Mouse (Mus musculus): Measurements from ENCODE around the gene 2310057M21Rik. TPM values are rescaled to one million over a fixed set of nuclear protein-coding genes. Genes with fewer than 3 reads are reported as not detected.
"Not testable (repeated sequence)": the region's sequence is repeated elsewhere in the genome, so short reads cannot be mapped to it uniquely, and the experiment has no call there.

2310057M21Rik gene
- 23.8 and 25.0 TPM in 2 replicates for polyA plus RNA-seq (2014; fragmentation: Nextera tagmentation; extraction: Ambion mirVana)

DNA sequence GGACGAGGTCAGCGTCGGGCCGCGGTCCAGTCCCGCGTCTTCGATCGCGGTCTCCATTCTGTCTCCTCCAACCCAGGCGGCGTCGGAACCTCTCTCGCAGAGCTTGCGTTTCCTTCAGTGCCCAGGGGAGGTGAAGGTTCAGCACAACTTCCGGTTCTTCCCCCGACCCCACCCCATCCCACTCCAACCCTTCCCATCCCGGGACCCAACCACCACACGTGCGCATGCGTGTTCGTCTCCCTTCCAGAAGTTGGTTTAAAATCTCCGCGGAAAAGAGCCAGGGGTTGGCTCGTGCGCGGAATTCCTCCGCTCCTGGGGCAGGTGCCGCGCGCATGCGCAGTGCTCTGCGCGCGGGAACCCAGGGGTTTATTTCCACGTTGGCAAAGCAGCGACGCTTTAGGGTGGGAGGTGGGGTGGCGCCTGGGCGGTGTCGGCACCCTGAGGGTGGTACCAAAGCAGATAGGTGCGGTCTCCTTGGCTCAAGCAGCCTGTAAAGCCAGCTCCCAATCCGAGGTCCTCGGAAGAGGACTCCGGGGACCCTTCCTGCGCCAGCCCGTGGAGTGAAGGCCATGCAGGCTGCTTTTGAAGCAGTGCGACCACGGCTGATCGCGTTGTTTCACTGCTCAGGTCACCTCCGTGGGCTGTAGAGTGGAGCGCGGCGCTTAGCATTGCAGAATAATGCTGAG is at the start of gene 2310057M21Rik:
2310057M21Rik (minus strand) TSS at position 145 of the 686 bp plus-strand sequence.
- H3K36me3 ChIP-seq (ENCODE audit: control insufficient read depth, insufficient read depth, low read length): peaks cover 24% of the 10 kb centered on the region
- peak within 1 kb of the TSS; percentile 85 for H3K27ac ChIP-seq (ENCODE audit: low read depth)
- H3K4me2 ChIP-seq (ENCODE audit: low read length): peak within 1 kb of the TSS; percentile 64
- H3K9me3 ChIP-seq (ENCODE audit: control insufficient read depth, low read length): no peaks in the 10 kb centered on the region
- ATAC-seq (replicated peaks; ENCODE audit: low FRiP score, low TSS enrichment, low read depth) (peak; percentile 98), DNase-seq (ENCODE audit: low spot score) (peak; percentile 94)
- H3K4me3 ChIP-seq (ENCODE audit: low read depth, low read length): peak within 1 kb of the TSS; percentile 75
- WGBS: under 1% methylated on average over 55 of the region's 55 CpGs
- peaks cover 15% of the 10 kb centered on the region for H3K4me1 ChIP-seq (replicated peaks; ENCODE audit: control insufficient read depth, insufficient read depth, low read length)
- H3K9ac ChIP-seq (ENCODE audit: low read length): peak within 1 kb of the TSS; percentile 82
- no peaks in the 10 kb centered on the region for H3K27me3 ChIP-seq (replicated peaks; ENCODE audit: control insufficient read depth, insufficient read depth, low read length)

DNA sequence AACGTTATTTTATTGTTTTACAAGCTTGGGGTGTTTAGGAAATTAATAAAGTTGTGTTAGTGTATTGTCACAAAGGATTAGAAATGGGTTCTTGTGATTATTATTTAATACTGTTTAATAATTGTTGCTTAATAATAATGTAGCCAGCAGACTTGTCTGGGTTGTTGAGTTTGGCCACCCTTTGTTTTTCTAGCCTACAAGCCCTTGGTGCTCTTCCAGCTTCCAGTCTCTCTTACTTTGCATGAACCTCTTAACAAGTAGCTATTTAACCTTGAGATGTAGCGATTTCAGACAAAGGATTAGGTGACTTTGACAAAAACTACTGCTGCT is 49.3 kb upstream of the 2310057M21Rik start:
- DNase-seq (ENCODE audit: low spot score): no peak
- 52% methylated on average over 2 of the region's 2 CpGs for WGBS

DNA sequence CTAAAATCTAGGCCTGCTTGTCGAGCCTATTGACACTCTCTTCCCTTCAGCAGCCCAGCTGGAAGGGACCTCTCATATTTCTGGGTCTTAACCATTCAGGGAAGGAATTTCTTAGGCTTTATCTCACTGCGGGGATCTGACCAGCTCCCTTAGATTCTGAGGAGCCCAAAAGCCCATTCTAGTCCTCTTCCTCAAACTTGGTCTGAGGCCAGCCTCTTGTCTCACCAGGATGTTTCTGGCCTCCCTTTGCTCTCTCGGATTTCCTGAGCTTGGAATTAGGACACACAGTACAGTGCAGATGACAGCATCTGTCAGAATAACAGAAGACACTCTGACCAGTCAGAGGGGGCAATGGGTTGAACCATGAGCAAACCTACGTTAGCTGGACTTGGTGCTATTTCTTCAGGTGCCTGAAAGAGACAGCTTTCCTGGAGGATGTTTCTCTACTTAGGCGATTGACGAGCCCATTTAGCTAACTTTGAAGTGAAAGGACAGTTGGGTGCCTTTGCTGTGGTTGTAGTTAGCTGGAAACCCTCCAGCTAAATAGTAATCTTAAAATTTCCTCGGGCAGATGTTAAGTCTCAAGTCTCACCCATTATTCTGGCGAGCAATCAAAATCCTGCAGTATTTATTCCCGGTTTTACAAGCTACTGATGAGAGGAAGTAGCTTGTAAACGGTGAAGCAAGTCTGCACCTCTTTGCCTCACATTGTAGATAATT is 48.8 kb upstream of the 2310057M21Rik start:
- WGBS: 20% methylated on average over 10 of the region's 10 CpGs
- Histone ChIP-seq H3K27me3 (replicated peaks; ENCODE audit: control insufficient read depth, insufficient read depth, low read length) (no peaks in the 10 kb centered on the region), H3K27ac (ENCODE audit: low read depth) (peak overlapping the region; percentile 54; the same call in 1 of the 2 replicates), H3K9me3 (ENCODE audit: control insufficient read depth, low read length) (no peaks in the 10 kb centered on the region), H3K4me3 (ENCODE audit: low read depth, low read length) (peak overlapping the region; percentile 98), H3K4me1 (replicated peaks; ENCODE audit: control insufficient read depth, insufficient read depth, low read length) (peaks cover 18% of the 10 kb centered on the region), H3K9ac (ENCODE audit: low read length) (peak overlapping the region; percentile 96), H3K4me2 (ENCODE audit: low read length) (peak overlapping the region; percentile 69), H3K36me3 (ENCODE audit: control insufficient read depth, insufficient read depth, low read length) (no peaks in the 10 kb centered on the region)
- ATAC-seq (replicated peaks; ENCODE audit: low FRiP score, low TSS enrichment, low read depth): no peak
- peak; percentile 56 for DNase-seq (ENCODE audit: low spot score)

More for the DNA sequence above, 49.3 kb upstream of the 2310057M21Rik start:
- Histone ChIP-seq H3K9ac (ENCODE audit: low read length) (peak overlapping the region; percentile 96; the same call in 1 of the 2 replicates), H3K27me3 (replicated peaks; ENCODE audit: control insufficient read depth, insufficient read depth, low read length) (no peaks in the 10 kb centered on the region), H3K4me2 (ENCODE audit: low read length) (peak overlapping the region; percentile 69), H3K4me1 (replicated peaks; ENCODE audit: control insufficient read depth, insufficient read depth, low read length) (peaks cover 18% of the 10 kb centered on the region), H3K9me3 (ENCODE audit: control insufficient read depth, low read length) (no peaks in the 10 kb centered on the region), H3K36me3 (ENCODE audit: control insufficient read depth, insufficient read depth, low read length) (no peaks in the 10 kb centered on the region), H3K27ac (ENCODE audit: low read depth) (no peak overlapping the region), H3K4me3 (ENCODE audit: low read depth, low read length) (peak overlapping the region; percentile 98; the same call in 1 of the 2 replicates)
- no peak for ATAC-seq (replicated peaks; ENCODE audit: low FRiP score, low TSS enrichment, low read depth)

DNA sequence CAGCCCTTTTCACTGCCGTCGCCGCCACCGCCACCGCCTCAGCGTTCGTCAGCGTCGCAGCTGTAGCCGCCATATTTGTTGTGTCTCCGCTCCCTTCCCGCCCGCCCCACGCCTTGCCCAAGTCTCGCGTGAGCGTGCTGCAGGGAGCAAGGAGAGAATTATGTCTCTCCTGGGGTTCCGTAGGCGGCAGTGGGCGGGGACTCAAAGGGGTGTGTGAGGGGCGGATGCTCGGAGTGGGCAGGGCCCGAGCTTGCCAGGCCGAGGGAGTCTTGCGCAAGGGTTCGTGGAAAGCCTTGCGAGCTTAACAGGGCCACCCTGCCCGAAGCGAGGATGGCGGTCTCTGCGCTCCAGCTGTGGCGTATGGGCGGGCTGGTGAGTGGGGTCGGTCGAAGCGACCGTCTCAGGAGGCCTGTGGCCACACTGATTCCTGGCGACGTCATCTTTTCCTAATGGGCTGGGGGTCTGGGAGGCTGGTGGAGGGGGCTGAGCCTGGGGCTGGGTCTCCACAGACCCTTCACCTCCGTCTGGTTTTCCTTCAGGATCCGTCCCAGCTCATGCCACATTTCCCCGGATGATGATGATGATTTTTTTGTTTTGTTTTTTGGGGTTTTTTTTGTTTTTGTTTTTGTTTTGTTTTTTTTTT is 48.0 kb upstream of the 2310057M21Rik start, which contains the start of the genes Ikzf5 and Acadsb:
Ikzf5 (minus strand) TSS at position 106 of the 643 bp plus-strand sequence.
Acadsb (plus strand) TSS at position 186 of the 643 bp plus-strand sequence.
- WGBS: under 1% methylated on average over 42 of the region's 42 CpGs
- H3K36me3 ChIP-seq (ENCODE audit: control insufficient read depth, insufficient read depth, low read length): no peaks in the 10 kb centered on the region

DNA sequence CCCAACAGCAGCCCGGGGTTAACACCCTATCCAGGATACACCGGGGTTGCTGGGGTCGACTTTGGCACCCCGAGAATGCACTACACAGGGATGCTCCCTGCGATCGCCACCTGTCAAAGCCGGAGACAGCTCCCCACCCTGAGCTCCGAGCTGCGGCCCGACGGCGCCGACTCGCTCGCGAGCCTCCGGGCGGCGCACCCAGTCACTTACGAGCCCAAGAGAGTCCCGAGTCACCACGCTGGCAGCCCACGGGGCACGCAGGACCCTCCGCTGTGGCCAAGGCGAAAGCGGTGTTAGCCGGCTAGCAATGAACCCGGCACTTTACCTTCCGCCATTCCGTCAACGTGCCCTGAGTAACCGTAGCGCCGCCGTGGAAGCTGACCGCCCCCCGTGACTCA is 47.4 kb upstream of the 2310057M21Rik start:
- peak overlapping the region; percentile 48; the same call in 1 of the 2 replicates for H3K27ac ChIP-seq (ENCODE audit: low read depth)
- H3K9ac ChIP-seq (ENCODE audit: low read length): peak overlapping the region; percentile 96
- peaks cover 18% of the 10 kb centered on the region for H3K4me1 ChIP-seq (replicated peaks; ENCODE audit: control insufficient read depth, insufficient read depth, low read length)
- peak; percentile 57 for ATAC-seq (replicated peaks; ENCODE audit: low FRiP score, low TSS enrichment, low read depth)
- H3K9me3 ChIP-seq (ENCODE audit: control insufficient read depth, low read length): no peaks in the 10 kb centered on the region
- H3K4me2 ChIP-seq (ENCODE audit: low read length): peak overlapping the region; percentile 69
- DNase-seq (ENCODE audit: low spot score): peak; percentile 78
- no peaks in the 10 kb centered on the region for H3K27me3 ChIP-seq (replicated peaks; ENCODE audit: control insufficient read depth, insufficient read depth, low read length)
- H3K36me3 ChIP-seq (ENCODE audit: control insufficient read depth, insufficient read depth, low read length): no peaks in the 10 kb centered on the region
- 0% methylated on average over 38 of the region's 38 CpGs for WGBS
- peak overlapping the region; percentile 98 for H3K4me3 ChIP-seq (ENCODE audit: low read depth, low read length)

More for the DNA sequence above, 48.0 kb upstream of the 2310057M21Rik start, which contains the start of the genes Ikzf5 and Acadsb:
- ATAC-seq (replicated peaks; ENCODE audit: low FRiP score, low TSS enrichment, low read depth): peak; percentile 97
- H3K9me3 ChIP-seq (ENCODE audit: control insufficient read depth, low read length): no peaks in the 10 kb centered on the region
- H3K4me1 ChIP-seq (replicated peaks; ENCODE audit: control insufficient read depth, insufficient read depth, low read length): peaks cover 18% of the 10 kb centered on the region
- H3K4me2 ChIP-seq (ENCODE audit: low read length): peak within 1 kb of the TSS; percentile 69
- no peaks in the 10 kb centered on the region for H3K27me3 ChIP-seq (replicated peaks; ENCODE audit: control insufficient read depth, insufficient read depth, low read length)
- peak; percentile 100 for DNase-seq (ENCODE audit: low spot score)
- peak within 1 kb of the TSS; percentile 54; the same call in 1 of the 2 replicates for H3K27ac ChIP-seq (ENCODE audit: low read depth)
- peak within 1 kb of the TSS; percentile 98 for H3K4me3 ChIP-seq (ENCODE audit: low read depth, low read length)
- peak within 1 kb of the TSS; percentile 96 for H3K9ac ChIP-seq (ENCODE audit: low read length)

DNA sequence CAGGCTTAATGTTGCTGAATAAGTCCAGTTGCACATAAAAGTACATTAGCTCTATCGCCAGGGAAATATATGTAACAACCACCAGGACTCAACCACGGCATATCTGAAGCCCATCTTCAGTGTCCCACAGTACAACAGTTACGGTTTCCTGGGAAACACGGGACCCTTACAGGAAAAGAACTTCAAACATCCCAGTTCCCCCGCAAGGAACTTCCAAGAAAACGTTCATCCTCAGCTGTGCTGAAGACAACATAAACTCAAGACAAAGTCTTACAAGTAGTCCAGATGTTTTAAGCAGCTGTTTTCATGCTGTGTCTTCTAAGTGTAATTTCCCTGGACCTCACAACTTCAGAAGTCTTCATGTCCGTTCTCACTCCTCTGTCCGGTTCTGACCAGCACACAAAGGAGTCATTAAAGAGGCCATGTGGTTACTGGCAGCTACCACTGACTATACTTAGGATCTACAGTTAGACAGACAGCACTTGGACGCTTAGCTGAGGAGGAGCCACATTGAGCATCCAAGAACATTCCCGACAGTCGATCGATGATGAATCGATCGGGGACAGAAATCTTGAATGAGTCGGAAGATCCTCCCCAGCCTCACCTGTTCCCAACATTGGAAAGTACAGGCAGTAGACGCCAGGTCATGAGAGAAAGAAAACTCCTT is 46.9 kb upstream of the 2310057M21Rik start:
- no peaks in the 10 kb centered on the region for H3K36me3 ChIP-seq (ENCODE audit: control insufficient read depth, insufficient read depth, low read length)
- H3K4me1 ChIP-seq (replicated peaks; ENCODE audit: control insufficient read depth, insufficient read depth, low read length): peaks cover 18% of the 10 kb centered on the region
- peak overlapping the region; percentile 98 for H3K4me3 ChIP-seq (ENCODE audit: low read depth, low read length)
- DNase-seq (ENCODE audit: low spot score) (no peak), ATAC-seq (replicated peaks; ENCODE audit: low FRiP score, low TSS enrichment, low read depth) (peak; percentile 30; the same call in 1 of the 2 replicates)
- no peaks in the 10 kb centered on the region for H3K27me3 ChIP-seq (replicated peaks; ENCODE audit: control insufficient read depth, insufficient read depth, low read length)
- no peaks in the 10 kb centered on the region for H3K9me3 ChIP-seq (ENCODE audit: control insufficient read depth, low read length)
- WGBS: 5% methylated on average over 16 of the region's 16 CpGs
- peak overlapping the region; percentile 96 for H3K9ac ChIP-seq (ENCODE audit: low read length)
- H3K4me2 ChIP-seq (ENCODE audit: low read length): peak overlapping the region; percentile 69
- H3K27ac ChIP-seq (ENCODE audit: low read depth): no peak overlapping the region

DNA sequence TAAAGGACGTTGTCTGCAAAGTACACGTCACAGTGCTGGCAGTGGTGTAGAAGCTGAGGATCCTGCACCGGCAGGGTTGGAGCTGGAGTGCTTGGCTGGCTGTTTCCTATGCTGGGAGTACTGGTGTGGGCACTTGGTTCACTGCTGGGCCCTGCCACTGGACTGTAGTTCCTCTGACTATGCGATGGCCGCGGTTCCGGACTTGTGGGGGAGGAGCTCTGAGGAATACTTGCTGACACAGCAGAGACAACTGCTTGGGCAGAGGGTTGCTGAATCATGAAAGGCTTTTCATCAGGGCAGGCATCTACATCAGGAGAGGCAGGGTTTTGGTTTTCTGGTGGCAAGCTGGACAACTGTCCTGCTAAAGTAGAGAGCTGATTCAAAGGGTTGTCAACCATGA is 29.2 kb upstream of the 2310057M21Rik start:
- H3K4me3 ChIP-seq (ENCODE audit: low read depth, low read length); H3K4me1 ChIP-seq (replicated peaks; ENCODE audit: control insufficient read depth, insufficient read depth, low read length); ATAC-seq (replicated peaks; ENCODE audit: low FRiP score, low TSS enrichment, low read depth); DNase-seq (ENCODE audit: low spot score); H3K9ac ChIP-seq (ENCODE audit: low read length); H3K9me3 ChIP-seq (ENCODE audit: control insufficient read depth, low read length); H3K4me2 ChIP-seq (ENCODE audit: low read length); H3K27ac ChIP-seq (ENCODE audit: low read depth); H3K27me3 ChIP-seq (replicated peaks; ENCODE audit: control insufficient read depth, insufficient read depth, low read length): not testable (repeated sequence)
- H3K36me3 ChIP-seq (ENCODE audit: control insufficient read depth, insufficient read depth, low read length): peaks cover 52% of the 10 kb centered on the region
- 84% methylated on average over 6 of the region's 7 CpGs for WGBS
